Mouse (Mus musculus): ENCODE data around the gene Tmem25. TPM values are rescaled to one million over a fixed set of nuclear protein-coding genes. Genes with fewer than 3 reads are reported as not detected.
"Not testable (repeated sequence)": the region's sequence is repeated elsewhere in the genome, so short reads cannot be mapped to it uniquely, and the experiment has no call there.

Gene Tmem25
- polyA plus RNA-seq, 1 experiment from 2014 or later, result 1.3 TPM

GRCm38 (mm10) chr9:44772392-44772749 is 26.7 kb downstream of the Tmem25 start:
- peak overlapping the region; percentile 29 to 55; a peak in 2 of 4 replicates for H3K27ac ChIP-seq (replicated peaks in 1 of 2; ENCODE audit: control insufficient read depth in 1 of 2, insufficient read depth in 1 of 2, low read depth in 2 of 2, low read length in 2 of 2)
- no peak overlapping the region for H3K4me2 ChIP-seq (ENCODE audit: low read length)
- H3K9me3 ChIP-seq (ENCODE audit: control insufficient read depth, low read length), result no peaks in the 10 kb centered on the region
- peaks cover 0 to 7% of the 10 kb centered on the region in 2 experiments; a peak in 3 of 4 replicates for H3K4me1 ChIP-seq (ENCODE audit: control insufficient read depth in 2 of 2, insufficient read depth in 2 of 2, low read length in 2 of 2)
- ATAC-seq (ENCODE audit: insufficient number of reproducible peaks, insufficient read depth, low FRiP score, low read depth), result no peak
- peaks cover 14% of the 10 kb centered on the region for H3K36me3 ChIP-seq (ENCODE audit: control insufficient read depth, insufficient read depth, low read length)
- H3K27me3 ChIP-seq (ENCODE audit: control insufficient read depth, insufficient read depth, low read length), result no peaks in the 10 kb centered on the region
- H3K9ac ChIP-seq (ENCODE audit: low read length), result no peak overlapping the region
- 10% methylated on average over 5 of the region's 5 CpGs for WGBS
- H3K4me3 ChIP-seq (ENCODE audit: control insufficient read depth in 1 of 2, insufficient read depth in 1 of 2, low read depth in 1 of 2, low read length in 2 of 2), result no peak overlapping the region

- H3K27me3 ChIP-seq (ENCODE audit: control insufficient read depth, insufficient read depth, low read length), result no peaks in the 10 kb centered on the region
- H3K4me2 ChIP-seq (ENCODE audit: low read length), result no peak overlapping the region
- H3K4me1 ChIP-seq (ENCODE audit: control insufficient read depth in 2 of 2, insufficient read depth in 2 of 2, low read length in 2 of 2), result peaks cover 0 to 10% of the 10 kb centered on the region in 2 experiments; a peak in 3 of 4 replicates
- H3K9ac ChIP-seq (ENCODE audit: low read length), result no peak overlapping the region
- WGBS, result 93% methylated on average over 5 of the region's 5 CpGs
- H3K9me3 ChIP-seq (ENCODE audit: control insufficient read depth, low read length), result no peaks in the 10 kb centered on the region
- peaks cover 14% of the 10 kb centered on the region for H3K36me3 ChIP-seq (ENCODE audit: control insufficient read depth, insufficient read depth, low read length)
- ATAC-seq (ENCODE audit: insufficient number of reproducible peaks, insufficient read depth, low FRiP score, low read depth), result no peak
- H3K27ac ChIP-seq (replicated peaks in 1 of 2; ENCODE audit: control insufficient read depth in 1 of 2, insufficient read depth in 1 of 2, low read depth in 2 of 2, low read length in 2 of 2), result no peak overlapping the region
- no peak overlapping the region for H3K4me3 ChIP-seq (ENCODE audit: control insufficient read depth in 1 of 2, insufficient read depth in 1 of 2, low read depth in 1 of 2, low read length in 2 of 2)
Measured at GRCm38 (mm10) chr9:44771376-44771775, 27.7 kb downstream of the Tmem25 start.

GRCm38 (mm10) chr9:44768029-44768394 is 31.1 kb downstream of the Tmem25 start:
- peak overlapping the region in 1 of 2 experiments; percentile 97; a peak in 2 of 4 replicates for H3K27ac ChIP-seq (replicated peaks in 1 of 2; ENCODE audit: control insufficient read depth in 1 of 2, insufficient read depth in 1 of 2, low read depth in 2 of 2, low read length in 2 of 2)
- not testable (repeated sequence) for H3K36me3 ChIP-seq (ENCODE audit: control insufficient read depth, insufficient read depth, low read length); H3K27me3 ChIP-seq (ENCODE audit: control insufficient read depth, insufficient read depth, low read length); H3K9ac ChIP-seq (ENCODE audit: low read length); H3K9me3 ChIP-seq (ENCODE audit: control insufficient read depth, low read length); ATAC-seq (ENCODE audit: insufficient number of reproducible peaks, insufficient read depth, low FRiP score, low read depth)
- H3K4me3 ChIP-seq (ENCODE audit: control insufficient read depth in 1 of 2, insufficient read depth in 1 of 2, low read depth in 1 of 2, low read length in 2 of 2), result peak overlapping the region; percentile 22 to 99; a peak in 3 of 4 replicates
- 48% methylated on average over 7 of the region's 9 CpGs for WGBS
- peaks cover 2 to 28% of the 10 kb centered on the region in 2 experiments; a peak in 3 of 4 replicates for H3K4me1 ChIP-seq (ENCODE audit: control insufficient read depth in 2 of 2, insufficient read depth in 2 of 2, low read length in 2 of 2)
- peak overlapping the region; percentile 86 for H3K4me2 ChIP-seq (ENCODE audit: low read length)

GRCm38 (mm10) chr9:44767101-44768028 is 31.7 kb downstream of the Tmem25 start, which contains the start of the genes Arcn1 and Ift46:
TSS of gene Arcn1 (minus strand) at chr9:44767845.
TSS of gene Ift46 (plus strand) at chr9:44767908.
- no peaks in the 10 kb centered on the region for H3K36me3 ChIP-seq (ENCODE audit: control insufficient read depth, insufficient read depth, low read length)
- WGBS, result under 1% methylated on average over 76 of the region's 82 CpGs
- H3K4me2 ChIP-seq (ENCODE audit: low read length), result peak within 1 kb of the TSS; percentile 86
- H3K4me1 ChIP-seq (ENCODE audit: control insufficient read depth in 2 of 2, insufficient read depth in 2 of 2, low read length in 2 of 2), result peaks cover 2 to 33% of the 10 kb centered on the region in 2 experiments; a peak in 3 of 4 replicates
- H3K27me3 ChIP-seq (ENCODE audit: control insufficient read depth, insufficient read depth, low read length), result no peaks in the 10 kb centered on the region
- ATAC-seq (ENCODE audit: insufficient number of reproducible peaks, insufficient read depth, low FRiP score, low read depth), result peak; percentile 88
- H3K27ac ChIP-seq (replicated peaks in 1 of 2; ENCODE audit: control insufficient read depth in 1 of 2, insufficient read depth in 1 of 2, low read depth in 2 of 2, low read length in 2 of 2), result peak within 1 kb of the TSS; percentile 96 to 97
- peak within 1 kb of the TSS; percentile 66 to 99 for H3K4me3 ChIP-seq (ENCODE audit: control insufficient read depth in 1 of 2, insufficient read depth in 1 of 2, low read depth in 1 of 2, low read length in 2 of 2)
- no peaks in the 10 kb centered on the region for H3K9me3 ChIP-seq (ENCODE audit: control insufficient read depth, low read length)
- peak within 1 kb of the TSS; percentile 99 for H3K9ac ChIP-seq (ENCODE audit: low read length)

- Histone ChIP-seq H3K4me2 (ENCODE audit: low read length) (no peak overlapping the region), H3K36me3 (ENCODE audit: control insufficient read depth, insufficient read depth, low read length) (peaks cover 51% of the 10 kb centered on the region), H3K27ac (replicated peaks in 1 of 2; ENCODE audit: control insufficient read depth in 1 of 2, insufficient read depth in 1 of 2, low read depth in 2 of 2, low read length in 2 of 2) (no peak overlapping the region), H3K9me3 (ENCODE audit: control insufficient read depth, low read length) (no peaks in the 10 kb centered on the region), H3K4me1 (ENCODE audit: control insufficient read depth in 2 of 2, insufficient read depth in 2 of 2, low read length in 2 of 2) (peaks cover 2 to 36% of the 10 kb centered on the region in 2 experiments), H3K4me3 (ENCODE audit: control insufficient read depth in 1 of 2, insufficient read depth in 1 of 2, low read depth in 1 of 2, low read length in 2 of 2) (no peak overlapping the region), H3K9ac (ENCODE audit: low read length) (no peak overlapping the region), H3K27me3 (ENCODE audit: control insufficient read depth, insufficient read depth, low read length) (no peaks in the 10 kb centered on the region)
- ATAC-seq (ENCODE audit: insufficient number of reproducible peaks, insufficient read depth, low FRiP score, low read depth), result no peak
- WGBS, result 40% methylated on average over 2 of the region's 2 CpGs
Measured at GRCm38 (mm10) chr9:44760873-44761272, 38.2 kb downstream of the Tmem25 start.

- Histone ChIP-seq H3K36me3 (ENCODE audit: control insufficient read depth, insufficient read depth, low read length) (peaks cover 100% of the 10 kb centered on the region), H3K4me3 (ENCODE audit: control insufficient read depth in 1 of 2, insufficient read depth in 1 of 2, low read depth in 1 of 2, low read length in 2 of 2) (no peak overlapping the region), H3K27me3 (ENCODE audit: control insufficient read depth, insufficient read depth, low read length) (no peaks in the 10 kb centered on the region), H3K9ac (ENCODE audit: low read length) (no peak overlapping the region), H3K4me1 (ENCODE audit: control insufficient read depth in 2 of 2, insufficient read depth in 2 of 2, low read length in 2 of 2) (no peaks in the 10 kb centered on the region), H3K9me3 (ENCODE audit: control insufficient read depth, low read length) (no peaks in the 10 kb centered on the region), H3K27ac (replicated peaks in 1 of 2; ENCODE audit: control insufficient read depth in 1 of 2, insufficient read depth in 1 of 2, low read depth in 2 of 2, low read length in 2 of 2) (no peak overlapping the region), H3K4me2 (ENCODE audit: low read length) (no peak overlapping the region)
- WGBS, result 91% methylated on average over 7 of the region's 7 CpGs
- ATAC-seq (ENCODE audit: insufficient number of reproducible peaks, insufficient read depth, low FRiP score, low read depth), result no peak
Measured at GRCm38 (mm10) chr9:44748473-44748872, 50.6 kb downstream of the Tmem25 start.

- 94% methylated on average over 3 of the region's 3 CpGs for WGBS
- H3K4me2 ChIP-seq (ENCODE audit: low read length), result no peak overlapping the region
- ATAC-seq (ENCODE audit: insufficient number of reproducible peaks, insufficient read depth, low FRiP score, low read depth), result no peak
- H3K4me3 ChIP-seq (ENCODE audit: control insufficient read depth in 1 of 2, insufficient read depth in 1 of 2, low read depth in 1 of 2, low read length in 2 of 2), result no peak overlapping the region
- H3K4me1 ChIP-seq (ENCODE audit: control insufficient read depth in 2 of 2, insufficient read depth in 2 of 2, low read length in 2 of 2), result no peaks in the 10 kb centered on the region
- H3K36me3 ChIP-seq (ENCODE audit: control insufficient read depth, insufficient read depth, low read length), result peaks cover 100% of the 10 kb centered on the region
- no peaks in the 10 kb centered on the region for H3K27me3 ChIP-seq (ENCODE audit: control insufficient read depth, insufficient read depth, low read length)
- no peak overlapping the region for H3K27ac ChIP-seq (replicated peaks in 1 of 2; ENCODE audit: control insufficient read depth in 1 of 2, insufficient read depth in 1 of 2, low read depth in 2 of 2, low read length in 2 of 2)
- H3K9ac ChIP-seq (ENCODE audit: low read length), result no peak overlapping the region
- no peaks in the 10 kb centered on the region for H3K9me3 ChIP-seq (ENCODE audit: control insufficient read depth, low read length)
Measured at GRCm38 (mm10) chr9:44747341-44747740, 51.8 kb downstream of the Tmem25 start.

Measured in heart, embryonic 14.5 days (tissue).